Mouse (Mus musculus) ES-Bruce4 (cell line): ENCODE measurements around the gene Adam17. TPM values are rescaled to one million over a fixed set of nuclear protein-coding genes. Genes with fewer than 3 reads are reported as not detected.
A peak's percentile ranks its signal among the peaks of the same experiment; 100 is the strongest.

Experiments used
- H3K27ac ChIP-seq: 2 replicates; pipeline ENCODE4 v1.5.1; 2012; ENCODE audit warnings: low read length, inconsistent platforms; ENCODE audit not compliant: insufficient read depth
- H3K27me3 ChIP-seq: 2 replicates; pipeline ENCODE4 v1.6.1; 2012; ENCODE audit warnings: mild to moderate bottlenecking, low read length, inconsistent platforms; ENCODE audit not compliant: control insufficient read depth, poor library complexity, insufficient read depth, severe bottlenecking
- H3K36me3 ChIP-seq: 2 replicates; pipeline ENCODE4 v1.6.1; 2012; ENCODE audit warnings: inconsistent platforms, mild to moderate bottlenecking, low read length, moderate library complexity; ENCODE audit not compliant: control insufficient read depth, poor library complexity, insufficient read depth, severe bottlenecking
- H3K4me1 ChIP-seq: one replicate; pipeline ENCODE4 v1.8.1; 2011; ENCODE audit warnings: low read length; ENCODE audit not compliant: control insufficient read depth, insufficient read depth
- H3K4me3 ChIP-seq: 2 replicates; pipeline ENCODE4 v1.5.1; 2011; ENCODE audit warnings: low read depth, mild to moderate bottlenecking, low read length
- H3K9ac ChIP-seq: 2 replicates; pipeline ENCODE4 v1.6.1; 2012; ENCODE audit warnings: low read depth, mild to moderate bottlenecking, inconsistent platforms; ENCODE audit not compliant: poor library complexity, severe bottlenecking
- H3K9me3 ChIP-seq: replicated peaks from 2 replicates; pipeline ENCODE4 v1.6.1; 2012; ENCODE audit warnings: mild to moderate bottlenecking, low read length, inconsistent platforms; ENCODE audit not compliant: control insufficient read depth, poor library complexity, insufficient read depth, severe bottlenecking
- CTCF ChIP-seq: IDR thresholded peaks from one replicate; pipeline ENCODE4 v1.8.1; 2011; ENCODE audit warnings: low read depth, low read length
- EP300 ChIP-seq: IDR thresholded peaks from 2 replicates; pipeline ENCODE4 v1.6.1; 2011; ENCODE audit warnings: low read depth, low read length; ENCODE audit not compliant: insufficient read depth
- POLR2A ChIP-seq: IDR thresholded peaks from one replicate; pipeline ENCODE4 v1.8.1; 2011; ENCODE audit warnings: low read length; ENCODE audit not compliant: insufficient read depth
- polyA plus RNA-seq: library from polyadenylated mRNA; stranded (reverse); fragments of >200 nt; gene quantifications from 2 replicates; pipeline ENCODE4 v1.2.4, GENCODE M21; 2011; ENCODE audit warnings: low read depth; ENCODE audit not compliant: missing spikeins, insufficient read depth, insufficient read length

Gene Adam17
- 36.4 and 37.0 TPM in 2 replicates for polyA plus RNA-seq

- H3K4me1 ChIP-seq: no peaks in the 10 kb centered on the region
- H3K9me3 ChIP-seq: no peaks in the 10 kb centered on the region
- peak within 1 kb of the TSS; percentile 92 for H3K27ac ChIP-seq
- no peak for TF ChIP-seq EP300
- peak; percentile 11 for TF ChIP-seq CTCF
- TF ChIP-seq POLR2A: peak; percentile 57
- H3K4me3 ChIP-seq: peak within 1 kb of the TSS; percentile 92
- H3K36me3 ChIP-seq: no peaks in the 10 kb centered on the region
- no peaks in the 10 kb centered on the region for H3K27me3 ChIP-seq
- H3K9ac ChIP-seq: peak within 1 kb of the TSS; percentile 83
Observed at GRCm38 (mm10) chr12:21373100-21373819, at the start of gene Adam17. Gene Adam17 (minus strand): TSS chr12:21373632.

GRCm38 (mm10) chr12:21418621-21419131, 45.2 kb upstream of the Adam17 start:
- H3K27ac ChIP-seq: peak overlapping the region; percentile 94
- H3K36me3 ChIP-seq: peaks cover 26% of the 10 kb centered on the region
- TF ChIP-seq EP300: 0 out of 2 replicates have a peak, but pooled peaks have one; percentile 40
- TF ChIP-seq POLR2A: no peak
- H3K27me3 ChIP-seq: no peaks in the 10 kb centered on the region
- H3K9ac ChIP-seq: peak overlapping the region; percentile 87
- H3K9me3 ChIP-seq: no peaks in the 10 kb centered on the region
- no peaks in the 10 kb centered on the region for H3K4me1 ChIP-seq
- peak overlapping the region; percentile 47 for H3K4me3 ChIP-seq

GRCm38 (mm10) chr12:21418083-21418482, 44.7 kb upstream of the Adam17 start:
- H3K4me1 ChIP-seq: no peaks in the 10 kb centered on the region
- peak overlapping the region; percentile 94 for H3K27ac ChIP-seq
- peak overlapping the region; percentile 57 for H3K4me3 ChIP-seq
- H3K9ac ChIP-seq: peak overlapping the region; percentile 54
- TF ChIP-seq POLR2A: no peak
- H3K27me3 ChIP-seq: no peaks in the 10 kb centered on the region
- no peaks in the 10 kb centered on the region for H3K9me3 ChIP-seq
- H3K36me3 ChIP-seq: peaks cover 31% of the 10 kb centered on the region

- no peaks in the 10 kb centered on the region for H3K9me3 ChIP-seq
- H3K4me3 ChIP-seq: peak within 1 kb of the TSS; percentile 89
- peak within 1 kb of the TSS; percentile 94 for H3K27ac ChIP-seq
- no peaks in the 10 kb centered on the region for H3K4me1 ChIP-seq
- no peaks in the 10 kb centered on the region for H3K27me3 ChIP-seq
- peaks cover 38% of the 10 kb centered on the region for H3K36me3 ChIP-seq
- H3K9ac ChIP-seq: peak within 1 kb of the TSS; percentile 80
- peak; percentile 97 for TF ChIP-seq POLR2A
- TF ChIP-seq CTCF: no peak
- peak; percentile 90 for TF ChIP-seq EP300
Observed at GRCm38 (mm10) chr12:21417100-21418070, 44.0 kb upstream of the Adam17 start, which contains the start of gene Ywhaq. Gene Ywhaq (minus strand): TSS chr12:21417637.

GRCm38 (mm10) chr12:21416506-21416905, 43.1 kb upstream of the Adam17 start:
- Histone ChIP-seq H3K36me3 (peaks cover 47% of the 10 kb centered on the region), H3K9ac (peak overlapping the region; percentile 80), H3K27ac (peak overlapping the region; percentile 77; the same call in 1 of the 2 replicates), H3K27me3 (no peaks in the 10 kb centered on the region), H3K4me1 (no peaks in the 10 kb centered on the region), H3K4me3 (peak overlapping the region; percentile 89), H3K9me3 (no peaks in the 10 kb centered on the region)
- TF ChIP-seq EP300: no peak
